Mouse (Mus musculus): ENCODE results near the gene Ulk2.
A peak's percentile ranks its signal among the peaks of the same experiment; 100 is the strongest.
"Not testable (repeated sequence)": the region's sequence is repeated elsewhere in the genome, so short reads cannot be mapped to it uniquely, and the experiment has no call there.

Ulk2 gene

DNA sequence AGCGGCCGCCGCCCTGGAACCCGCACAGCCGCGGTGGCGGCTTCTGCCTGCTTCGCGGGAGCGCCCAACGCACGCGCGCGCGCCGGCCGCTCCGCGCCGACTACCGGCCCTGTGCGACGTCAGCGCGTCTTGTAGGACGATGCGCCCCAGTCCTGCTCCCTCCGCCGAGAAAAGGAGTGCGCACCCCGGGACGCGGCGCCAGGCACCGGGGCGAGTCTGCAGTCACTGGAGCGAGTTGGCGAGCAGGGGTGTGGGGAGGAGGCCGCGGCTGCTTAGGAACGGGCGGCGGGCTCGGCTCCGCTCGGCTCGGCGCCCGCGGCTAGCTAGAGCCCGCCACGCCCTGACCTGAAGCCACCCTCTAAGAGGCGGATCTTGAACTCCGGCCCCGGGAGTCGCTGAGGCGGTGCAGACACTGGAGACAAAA lies at the start of gene Ulk2:
Gene Ulk2, minus strand, starts transcription at position 86 of the 424 bp plus-strand sequence.
- peak; percentile 84 to 89 for DNase-seq (ENCODE audit: low spot score in 2 of 2)

- DNase-seq (ENCODE audit: low spot score in 2 of 2), result no peak
These were observed 27.3 kb upstream of the Ulk2 start for GRCm38 (mm10) chr11:61882183-61882582.

DNA sequence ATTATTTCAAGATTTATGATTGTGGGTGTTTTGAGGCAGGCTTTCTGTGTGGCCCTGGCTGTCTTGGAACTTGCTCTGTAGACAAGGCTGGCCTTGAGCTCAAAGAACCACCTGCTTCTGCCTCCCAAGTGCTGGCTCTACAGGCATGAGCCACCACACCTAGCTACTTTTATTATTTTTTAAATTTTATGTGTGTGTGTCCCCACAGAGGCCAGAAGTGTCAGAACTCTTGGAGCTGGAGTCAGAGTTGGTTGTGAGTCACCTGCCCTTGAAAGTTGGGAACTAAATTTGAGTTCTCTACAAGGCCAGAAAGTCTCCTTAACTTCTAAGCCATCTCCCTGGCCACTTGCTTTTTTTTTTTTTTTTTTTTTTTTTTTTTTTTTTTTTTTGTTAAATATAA lies 25.0 kb upstream of the Ulk2 start:
- no peak for DNase-seq (ENCODE audit: low spot score in 2 of 2)

GRCm38 (mm10) chr11:61871881-61872280 lies 17.0 kb upstream of the Ulk2 start:
- DNase-seq (ENCODE audit: low spot score in 2 of 2), result no peak

GRCm38 (mm10) chr11:61866856-61867255 lies 12.0 kb upstream of the Ulk2 start:
- no peak for DNase-seq (ENCODE audit: low spot score in 2 of 2)

GRCm38 (mm10) chr11:61861781-61862547 lies 7.1 kb upstream of the Ulk2 start:
- no peak for DNase-seq (ENCODE audit: low spot score in 2 of 2)

DNA sequence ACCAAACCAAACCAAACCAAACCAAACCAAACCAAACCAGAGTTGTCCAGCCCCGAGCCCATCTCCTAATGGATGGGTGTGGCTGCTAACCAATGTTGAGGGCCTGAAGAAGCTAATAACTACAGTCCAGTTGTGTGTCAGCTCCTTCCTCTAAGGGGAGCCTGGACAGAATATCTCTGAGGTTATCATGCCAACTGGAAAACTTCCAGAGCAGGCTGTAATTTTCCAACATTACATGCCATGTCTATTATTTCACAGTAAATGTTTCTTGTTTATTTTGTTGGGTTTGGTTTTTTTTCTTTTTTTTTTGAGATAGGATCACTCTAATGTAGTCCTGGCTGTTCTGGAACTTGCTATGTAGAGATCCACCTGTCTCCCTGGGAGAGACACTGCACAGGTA lies 4.4 kb upstream of the Ulk2 start:
- DNase-seq (ENCODE audit: low spot score in 2 of 2), result no peak

- no peak for DNase-seq (ENCODE audit: low spot score in 2 of 2)
These were observed 666 bp upstream of the Ulk2 start for GRCm38 (mm10) chr11:61855539-61855938.

GRCm38 (mm10) chr11:61854211-61854987 lies 474 bp downstream of the Ulk2 start:
- DNase-seq (ENCODE audit: low spot score in 2 of 2), result peak; percentile 67 to 70

- DNase-seq (ENCODE audit: low spot score in 2 of 2), result no peak
These were observed 1.2 kb downstream of the Ulk2 start for GRCm38 (mm10) chr11:61853659-61854058.

DNA sequence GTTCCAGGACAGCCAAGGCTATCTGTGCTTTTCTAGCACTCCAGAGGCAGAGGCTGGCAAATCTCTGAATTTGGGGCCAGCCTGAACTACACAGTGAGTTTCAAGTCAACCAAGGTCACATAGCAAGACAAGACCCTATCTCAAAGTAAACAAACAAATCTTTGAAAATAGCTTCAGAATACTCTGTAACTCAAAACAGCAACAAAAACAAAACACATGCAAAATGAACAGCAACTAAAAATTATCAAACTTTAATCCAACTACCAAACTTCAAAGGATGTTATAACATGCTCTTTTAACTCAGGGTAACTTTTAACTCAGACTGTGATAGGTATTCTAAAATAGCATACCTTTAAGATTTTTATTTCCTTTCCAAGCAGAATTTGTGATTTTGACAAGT lies 2.0 kb downstream of the Ulk2 start:
- no peak for DNase-seq (ENCODE audit: low spot score in 2 of 2)

DNA sequence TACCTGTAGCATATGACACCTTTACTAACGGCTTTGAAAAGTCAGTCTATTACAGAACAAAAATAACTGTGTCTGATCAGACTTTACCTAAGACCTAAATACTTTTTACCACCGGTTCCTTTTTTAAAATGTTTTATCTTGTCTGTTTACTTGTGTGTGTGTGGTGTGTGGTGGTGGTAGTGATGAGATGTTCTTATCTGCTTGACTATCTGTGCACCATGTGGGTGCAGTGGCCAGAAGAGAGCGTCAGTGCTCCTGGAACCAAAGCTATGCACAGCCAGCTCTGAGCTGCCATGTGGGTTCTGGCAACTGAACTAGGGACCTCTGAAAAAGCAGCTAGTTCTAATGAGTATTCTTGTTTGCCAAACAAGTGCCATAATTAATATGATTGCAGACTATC lies 3.7 kb downstream of the Ulk2 start:
- DNase-seq (ENCODE audit: low spot score in 2 of 2), result no peak

GRCm38 (mm10) chr11:61840663-61841062 lies 14.2 kb downstream of the Ulk2 start:
- DNase-seq (ENCODE audit: low spot score in 2 of 2), result not testable (repeated sequence)

- no peak for DNase-seq (ENCODE audit: low spot score in 2 of 2)
These were observed 14.9 kb downstream of the Ulk2 start for GRCm38 (mm10) chr11:61839940-61840339.

- DNase-seq (ENCODE audit: low spot score in 2 of 2), result no peak
These were observed 15.7 kb downstream of the Ulk2 start for GRCm38 (mm10) chr11:61839182-61839581.

DNA sequence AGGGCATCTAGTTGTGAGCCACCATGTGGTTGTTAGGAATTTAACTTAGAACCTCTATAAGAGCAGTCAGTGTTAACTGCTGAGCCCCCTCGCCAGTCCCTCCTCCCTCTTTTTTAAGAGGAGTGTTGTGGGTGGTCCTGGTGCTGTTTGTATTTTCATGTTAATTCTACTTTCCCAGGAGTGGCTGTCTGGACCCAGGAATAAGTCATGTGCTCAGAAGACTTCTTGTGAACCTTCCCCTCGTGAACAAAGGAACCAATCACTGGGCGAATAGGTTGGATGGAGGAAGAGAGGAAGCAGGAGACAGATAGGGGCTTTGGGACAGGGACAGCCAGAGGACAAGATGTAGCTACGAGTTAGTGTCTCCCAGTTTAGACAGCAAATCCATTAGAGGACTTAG lies 45.1 kb downstream of the Ulk2 start:
- DNase-seq (ENCODE audit: low spot score in 2 of 2), result no peak

GRCm38 (mm10) chr11:61808551-61809117 lies 46.2 kb downstream of the Ulk2 start:
- DNase-seq (ENCODE audit: low spot score in 2 of 2), result no peak

GRCm38 (mm10) chr11:61793441-61793840 lies 61.4 kb downstream of the Ulk2 start:
- DNase-seq (ENCODE audit: low spot score in 2 of 2), result no peak

- no peak for DNase-seq (ENCODE audit: low spot score in 2 of 2)
These were observed 66.3 kb downstream of the Ulk2 start for GRCm38 (mm10) chr11:61788550-61788949.

DNA sequence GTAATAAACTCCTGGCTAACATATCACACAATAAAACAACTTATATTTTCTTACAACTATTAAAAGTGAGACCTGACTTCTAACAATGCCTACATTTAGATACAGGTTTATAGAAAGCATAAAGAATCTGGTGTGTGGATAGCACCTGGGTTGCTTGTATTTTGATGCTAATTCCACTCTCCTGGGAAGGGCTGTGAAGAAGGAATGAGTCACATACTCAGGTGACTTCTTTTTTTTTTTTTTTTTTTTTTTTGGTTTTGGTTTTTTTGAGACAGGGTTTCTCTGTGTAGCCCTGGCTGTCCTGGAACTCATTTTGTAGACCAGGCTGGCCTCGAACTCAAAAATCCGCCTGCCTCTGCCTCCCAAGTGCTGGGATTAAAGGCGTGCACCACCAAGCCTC lies 72.3 kb downstream of the Ulk2 start:
- not testable (repeated sequence) for DNase-seq (ENCODE audit: low spot score in 2 of 2)

GRCm38 (mm10) chr11:61774551-61775149 lies 80.2 kb downstream of the Ulk2 start:
- no peak for DNase-seq (ENCODE audit: low spot score in 2 of 2)

All from urinary bladder, adult 18-20 months (tissue).